Mouse (Mus musculus) hindbrain, embryonic 11.5 days (tissue): ENCODE results near the gene Card9. TPM values are rescaled to one million over a fixed set of nuclear protein-coding genes. Genes with fewer than 3 reads are reported as not detected.
A peak's percentile ranks its signal among the peaks of the same experiment; 100 is the strongest.

Experiments used
- ATAC-seq: fragments of 200-750 bp; cut with Nextera tagmentation; 2 replicates; pipeline ENCODE4 v1.8.0; 2017; ENCODE audit warnings: mild to moderate bottlenecking, moderate TSS enrichment, moderate library complexity; ENCODE audit not compliant: low FRiP score
- DNase-seq: peaks from one replicate; pipeline ENCODE4 v3.0.0-alpha.2; 2015; ENCODE audit warnings: low spot score
- H3K27ac ChIP-seq: fragments of 300-500 bp; sonication (generic); 2 replicates; pipeline ENCODE4 v1.5.1; 2014; ENCODE audit warnings: mild to moderate bottlenecking, low read depth, low read length
- H3K27me3 ChIP-seq: fragments of 300-500 bp; sonication (generic); 2 replicates; pipeline ENCODE4 v1.6.1; 2014; ENCODE audit warnings: mild to moderate bottlenecking, low read length, moderate library complexity, mixed read lengths; ENCODE audit not compliant: control insufficient read depth, insufficient read depth
- H3K36me3 ChIP-seq: fragments of 300-500 bp; sonication (generic); 2 replicates; pipeline ENCODE4 v1.6.1; 2014; ENCODE audit warnings: mild to moderate bottlenecking, low read length, moderate library complexity, mixed read lengths; ENCODE audit not compliant: control insufficient read depth, insufficient read depth
- H3K4me1 ChIP-seq: fragments of 300-500 bp; sonication (generic); replicated peaks from 2 replicates; pipeline ENCODE4 v1.6.1; 2014; ENCODE audit warnings: low read length, mixed read lengths; ENCODE audit not compliant: control insufficient read depth, insufficient read depth
- H3K4me2 ChIP-seq: fragments of 300-500 bp; sonication (generic); replicated peaks from 2 replicates; pipeline ENCODE4 v1.6.1; 2014; ENCODE audit warnings: mild to moderate bottlenecking, low read depth, low read length
- H3K4me3 ChIP-seq: fragments of 300-500 bp; sonication (generic); 2 replicates; pipeline ENCODE4 v1.5.1; 2014; ENCODE audit warnings: low read depth, low read length
- H3K9ac ChIP-seq: fragments of 300-500 bp; sonication (generic); 2 replicates; pipeline ENCODE4 v1.6.1; 2014; ENCODE audit warnings: low read depth, low read length
- H3K9me3 ChIP-seq: fragments of 300-500 bp; sonication (generic); 2 replicates; pipeline ENCODE4 v1.6.1; 2016; ENCODE audit warnings: low read length; ENCODE audit not compliant: control insufficient read depth
- WGBS: fragments of 180-500 bp; shearing (Covaris S2); extraction: QIAGEN DNeasy Blood & Tissue Kit; methylation state at CpG from one replicate; pipeline ENCODE4 v1.1.7; 2014; 5-methylcytosine and 5-hydroxymethylcytosine counted together
- polyA plus RNA-seq: library from polyadenylated mRNA; unstranded; fragments of >200 nt; fragmentation: Nextera tagmentation; extraction: Ambion mirVana; gene quantifications from 2 replicates; pipeline ENCODE4 v1.2.1, GENCODE M21; 2014

The Card9 gene
- polyA plus RNA-seq, 1 experiment from 2014 or later, result 0.36 TPM

DNA sequence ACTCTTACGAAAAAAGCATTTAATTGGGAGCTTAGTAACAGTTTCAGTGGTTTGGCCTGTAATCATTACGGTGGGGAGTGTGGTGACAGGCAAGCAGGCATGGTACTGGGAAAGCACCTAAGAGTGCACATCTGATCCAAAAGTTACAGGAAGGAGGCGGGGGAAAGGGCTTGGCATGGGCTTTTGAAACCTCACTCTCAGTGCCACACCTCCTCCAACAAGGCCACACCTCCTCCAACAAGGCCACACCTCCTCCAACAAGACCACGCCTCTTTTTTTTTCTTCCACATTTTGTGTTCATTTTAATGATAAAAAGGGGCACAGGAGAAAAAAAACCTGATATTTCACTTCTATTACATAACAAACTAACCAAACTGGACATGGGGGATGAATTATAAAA is 32.9 kb downstream of the Card9 start:
- Histone ChIP-seq H3K36me3 (peaks cover 10% of the 10 kb centered on the region), H3K27me3 (no peaks in the 10 kb centered on the region), H3K4me3 (no peak overlapping the region), H3K4me2 (no peak overlapping the region), H3K27ac (no peak overlapping the region), H3K9ac (no peak overlapping the region), H3K4me1 (no peaks in the 10 kb centered on the region), H3K9me3 (no peaks in the 10 kb centered on the region)
- WGBS, result 93% methylated on average over 4 of the region's 4 CpGs
- DNase-seq, result no peak
- no peak for ATAC-seq

DNA sequence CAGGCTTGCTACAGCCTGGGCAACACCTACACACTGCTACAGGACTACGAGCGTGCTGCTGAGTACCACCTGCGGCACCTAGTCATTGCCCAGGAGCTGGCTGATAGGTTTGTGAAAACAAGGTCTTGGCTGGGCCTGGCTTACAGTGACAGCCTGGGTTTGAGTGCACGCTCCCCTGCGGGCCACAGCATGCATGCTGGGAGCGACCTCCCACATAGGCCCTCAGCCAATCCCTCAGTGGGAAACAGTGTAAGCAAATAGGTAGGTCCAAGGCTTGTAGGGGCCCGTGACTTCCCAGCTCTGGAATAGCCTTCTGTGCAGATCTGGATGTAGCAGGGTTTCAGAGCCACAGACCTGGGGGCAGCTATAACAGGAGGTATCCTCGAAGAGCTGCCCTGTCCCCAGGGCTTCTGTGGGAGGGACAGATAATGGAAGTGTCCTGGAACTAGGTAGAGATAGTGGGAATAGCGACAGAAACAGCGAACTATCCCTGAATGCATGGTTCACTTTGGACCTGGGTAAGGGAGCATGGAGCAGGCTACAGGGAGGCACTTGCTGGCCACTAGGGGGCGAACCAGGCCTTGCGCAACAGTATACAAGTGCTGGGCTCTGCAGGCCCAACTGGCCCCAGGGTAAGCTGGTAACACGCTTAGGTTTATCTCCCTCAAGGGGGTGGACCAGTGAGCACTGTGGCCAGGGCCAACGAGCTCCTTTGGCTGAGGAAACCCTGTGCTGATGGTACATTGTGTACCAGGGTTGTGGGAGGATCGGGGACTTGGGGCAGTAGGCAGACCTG is 35.1 kb downstream of the Card9 start:
- peak; percentile 73 for ATAC-seq
- H3K36me3 ChIP-seq, result peaks cover 7% of the 10 kb centered on the region; the same call in 1 of the 2 replicates
- 69% methylated on average over 15 of the region's 15 CpGs for WGBS

DNA sequence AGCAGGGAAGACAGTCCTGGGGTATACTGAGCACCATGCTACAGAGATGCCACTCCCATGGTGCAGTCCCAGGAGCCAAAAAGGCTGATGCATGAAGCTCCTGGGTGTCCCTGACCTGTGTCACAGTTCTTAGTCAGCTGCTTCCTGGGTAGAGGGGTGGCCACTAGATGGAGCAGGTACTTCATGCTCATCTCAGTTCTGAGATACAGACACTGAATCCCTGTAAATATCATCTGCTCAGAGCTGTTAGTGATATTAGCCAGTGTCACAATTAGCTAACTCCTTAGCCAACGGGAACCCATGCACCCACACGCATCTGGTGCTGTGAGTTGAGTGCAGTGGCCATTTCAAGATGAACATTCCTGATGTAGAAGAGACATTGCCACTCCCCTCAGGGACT is 35.8 kb downstream of the Card9 start:
- H3K4me1 ChIP-seq, result no peaks in the 10 kb centered on the region
- H3K4me3 ChIP-seq, result no peak overlapping the region
- no peak for DNase-seq
- H3K27me3 ChIP-seq, result no peaks in the 10 kb centered on the region
- ATAC-seq, result no peak
- WGBS, result 92% methylated on average over 2 of the region's 2 CpGs
- H3K27ac ChIP-seq, result no peak overlapping the region
- no peak overlapping the region for H3K4me2 ChIP-seq
- no peak overlapping the region for H3K9ac ChIP-seq
- peaks cover 7% of the 10 kb centered on the region; the same call in 1 of the 2 replicates for H3K36me3 ChIP-seq
- H3K9me3 ChIP-seq, result no peaks in the 10 kb centered on the region

More for the DNA sequence above, 35.1 kb downstream of the Card9 start:
- Histone ChIP-seq H3K4me3 (no peak overlapping the region), H3K27me3 (no peaks in the 10 kb centered on the region), H3K9me3 (no peaks in the 10 kb centered on the region), H3K27ac (no peak overlapping the region), H3K9ac (no peak overlapping the region), H3K4me2 (no peak overlapping the region), H3K4me1 (no peaks in the 10 kb centered on the region)
- peak; percentile 78 for DNase-seq

DNA sequence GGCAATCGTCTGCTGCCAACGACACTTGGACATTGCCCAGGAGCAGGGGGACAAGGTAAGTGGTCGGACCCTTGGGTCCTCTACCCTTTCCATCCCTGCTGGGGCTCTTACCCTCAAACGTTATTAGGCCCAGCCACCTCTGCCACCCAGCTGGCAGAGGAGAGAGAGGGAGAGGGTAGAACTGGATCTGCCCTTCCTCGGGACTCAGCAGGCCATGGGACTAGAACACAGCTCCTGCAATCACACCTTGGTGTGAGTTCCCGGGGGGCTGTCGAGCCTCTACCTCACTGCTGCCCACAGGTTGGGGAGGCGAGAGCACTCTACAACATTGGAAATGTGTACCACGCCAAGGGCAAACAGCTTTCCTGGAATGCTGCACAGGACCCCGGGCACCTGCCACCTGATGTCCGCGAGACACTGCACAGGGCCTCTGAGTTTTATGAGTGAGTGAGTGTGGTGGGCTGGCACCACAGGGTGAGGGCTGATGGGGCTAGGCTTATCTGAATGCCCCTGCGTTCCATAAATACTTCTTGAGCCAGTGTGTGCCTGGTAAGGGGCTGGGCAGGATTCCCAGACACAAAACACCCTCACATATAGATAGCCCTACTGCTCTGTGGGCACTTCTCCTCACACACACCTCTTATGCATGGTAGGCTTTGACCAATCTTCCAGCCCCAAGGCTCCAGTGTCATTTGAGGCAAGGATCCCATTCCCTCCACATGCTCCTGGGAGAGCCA is 37.0 kb downstream of the Card9 start:
- H3K27me3 ChIP-seq, result no peaks in the 10 kb centered on the region
- no peaks in the 10 kb centered on the region for H3K9me3 ChIP-seq
- H3K4me3 ChIP-seq, result no peak overlapping the region
- peaks cover 7% of the 10 kb centered on the region; the same call in 1 of the 2 replicates for H3K36me3 ChIP-seq
- WGBS, result 89% methylated on average over 13 of the region's 13 CpGs
- H3K27ac ChIP-seq, result no peak overlapping the region
- ATAC-seq (no peak), DNase-seq (no peak)
- H3K4me2 ChIP-seq, result no peak overlapping the region
- no peaks in the 10 kb centered on the region for H3K4me1 ChIP-seq
- no peak overlapping the region for H3K9ac ChIP-seq

DNA sequence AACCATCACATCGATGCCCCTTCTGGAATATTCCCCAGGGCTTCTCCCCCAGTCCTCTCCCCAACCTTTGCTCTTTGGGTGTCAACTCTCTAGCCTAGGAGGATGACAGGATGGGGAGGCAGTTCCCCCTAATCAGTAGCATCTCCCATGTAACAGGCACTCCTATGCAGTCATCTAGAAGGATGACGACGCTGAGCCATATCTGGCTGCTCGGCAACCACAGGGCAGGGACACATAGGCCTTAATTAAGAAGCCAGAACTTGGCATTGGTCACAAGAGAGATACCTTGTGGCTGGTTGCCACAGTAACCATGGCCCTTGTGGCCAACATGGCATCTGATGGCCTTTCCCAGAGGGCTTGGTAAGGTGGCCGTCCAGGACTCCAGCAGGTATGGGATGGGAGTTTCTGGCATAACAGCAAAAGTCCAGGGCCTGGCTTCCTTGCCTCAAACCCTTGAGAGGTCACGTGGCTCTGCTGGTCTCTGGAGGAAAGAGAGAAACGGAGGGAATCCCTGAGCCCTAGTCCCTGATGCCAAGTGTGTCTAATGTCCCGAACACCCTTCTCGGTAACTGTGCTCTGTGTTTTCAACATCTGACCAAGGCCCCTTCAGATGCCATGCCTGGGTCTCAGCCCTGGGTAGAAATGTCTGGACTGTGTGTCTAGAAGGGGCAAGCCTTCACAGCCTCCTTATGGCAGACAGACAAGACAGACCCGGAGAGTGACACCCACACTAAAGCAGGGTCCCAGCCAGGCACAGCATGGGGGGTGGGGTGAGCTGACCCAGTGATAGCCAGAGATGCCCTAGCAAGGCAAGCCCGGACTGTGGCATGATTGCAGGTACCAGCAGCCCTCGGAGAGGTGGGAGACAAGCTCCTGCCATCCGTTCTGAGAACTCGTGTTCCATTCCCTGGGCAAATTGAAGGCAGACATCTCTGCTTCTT is 40.2 kb downstream of the Card9 start:
- H3K4me1 ChIP-seq, result peaks cover 12% of the 10 kb centered on the region; the same call in 1 of the 2 replicates
- no peaks in the 10 kb centered on the region for H3K27me3 ChIP-seq
- 90% methylated on average over 14 of the region's 14 CpGs for WGBS
- H3K4me2 ChIP-seq, result no peak overlapping the region
- no peak overlapping the region for H3K4me3 ChIP-seq
- no peak for ATAC-seq
- H3K36me3 ChIP-seq, result no peaks in the 10 kb centered on the region; the same call in 1 of the 2 replicates
- no peak overlapping the region for H3K27ac ChIP-seq
- no peak for DNase-seq
- no peak overlapping the region for H3K9ac ChIP-seq
- no peaks in the 10 kb centered on the region for H3K9me3 ChIP-seq

DNA sequence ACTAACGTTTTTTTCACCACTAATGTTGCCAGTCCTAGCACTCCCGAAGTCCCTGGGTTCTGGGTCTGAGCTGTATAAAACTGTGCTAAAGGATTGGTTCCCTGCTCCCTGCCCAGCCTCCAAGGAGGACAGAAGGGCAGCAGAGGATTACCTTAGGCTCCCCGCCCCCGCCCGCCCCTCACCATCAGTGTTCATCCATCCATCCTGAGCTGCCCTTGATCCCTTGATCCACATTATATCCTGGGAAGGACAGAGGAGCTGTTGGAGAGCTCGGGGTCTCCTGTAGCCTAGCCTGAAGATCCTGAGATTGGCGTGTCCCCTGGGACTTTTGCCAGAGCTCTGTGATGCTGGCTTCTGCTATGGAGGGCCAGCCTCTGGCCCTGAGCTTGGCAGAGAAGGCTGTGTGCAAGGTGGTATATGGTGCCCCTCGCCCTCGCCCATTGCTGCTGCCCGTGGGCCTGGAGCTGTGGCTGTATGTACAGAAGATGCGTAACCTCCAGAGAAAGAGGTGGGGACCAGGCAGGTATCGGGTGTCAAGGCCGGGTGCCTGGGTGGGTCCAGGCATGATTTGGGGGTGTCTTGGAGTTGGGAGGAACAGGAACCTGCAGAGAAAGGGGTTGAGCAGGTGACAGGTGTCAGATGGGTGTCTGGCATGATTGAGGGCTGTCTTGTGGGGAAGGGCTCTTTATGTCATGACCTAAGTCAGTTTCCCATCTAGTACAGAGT is 41.0 kb downstream of the Card9 start:
- no peak overlapping the region for H3K4me3 ChIP-seq
- no peaks in the 10 kb centered on the region; the same call in 1 of the 2 replicates for H3K36me3 ChIP-seq
- H3K27ac ChIP-seq, result no peak overlapping the region
- no peaks in the 10 kb centered on the region for H3K27me3 ChIP-seq
- H3K9me3 ChIP-seq, result no peaks in the 10 kb centered on the region
- WGBS, result 92% methylated on average over 13 of the region's 13 CpGs
- H3K9ac ChIP-seq, result no peak overlapping the region
- ATAC-seq (no peak), DNase-seq (no peak)
- peaks cover 12% of the 10 kb centered on the region; the same call in 1 of the 2 replicates for H3K4me1 ChIP-seq
- H3K4me2 ChIP-seq, result no peak overlapping the region

DNA sequence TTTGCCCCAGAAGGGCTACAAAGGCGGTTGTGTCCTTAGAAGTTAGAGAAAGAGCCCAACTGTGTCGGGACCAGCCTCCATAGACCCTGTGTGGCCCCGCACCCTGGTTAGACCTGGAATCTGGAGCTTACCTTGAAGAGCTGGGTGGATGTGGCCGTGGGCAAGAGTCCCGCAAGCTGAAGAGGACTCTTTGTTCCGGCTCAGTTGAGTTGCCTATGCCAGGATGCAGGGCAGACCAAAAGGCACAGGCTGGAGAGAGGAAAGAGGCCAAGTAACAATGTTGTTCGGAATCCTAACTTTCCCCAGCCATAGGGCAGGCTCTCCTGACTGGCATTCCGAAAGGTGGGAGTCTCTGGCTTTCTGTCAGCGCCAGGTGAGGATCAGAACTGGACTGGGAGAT is 41.6 kb downstream of the Card9 start:
- no peaks in the 10 kb centered on the region; the same call in 1 of the 2 replicates for H3K36me3 ChIP-seq
- no peak overlapping the region for H3K4me3 ChIP-seq
- no peaks in the 10 kb centered on the region for H3K27me3 ChIP-seq
- H3K9me3 ChIP-seq, result no peaks in the 10 kb centered on the region
- H3K27ac ChIP-seq, result no peak overlapping the region
- no peak overlapping the region for H3K4me2 ChIP-seq
- WGBS, result 89% methylated on average over 9 of the region's 9 CpGs
- H3K4me1 ChIP-seq, result peaks cover 12% of the 10 kb centered on the region; the same call in 1 of the 2 replicates
- DNase-seq, result no peak
- ATAC-seq, result no peak
- no peak overlapping the region for H3K9ac ChIP-seq
